Mouse (Mus musculus) MEL (cell line): ENCODE results near the gene Brd7. TPM values are rescaled to one million over a fixed set of nuclear protein-coding genes. Genes with fewer than 3 reads are reported as not detected.

Experiments used
- DNase-seq: peaks from one replicate; pipeline ENCODE4 v3.0.0; 2011; ENCODE audit warnings: low read depth, low spot score
- H3K27ac ChIP-seq: 2 replicates; pipeline ENCODE4 v1.5.1; 2012; ENCODE audit warnings: low read depth, mild to moderate bottlenecking, control low read depth, low read length, moderate library complexity; ENCODE audit not compliant: control insufficient read depth
- H3K27me3 ChIP-seq, 2 experiments: fragments of 150-350 bp in 1 of 2; sonication (generic) in 1 of 2; 2 replicates each; pipeline ENCODE4 v1.6.1; 2012; ENCODE audit warnings: low read length in 2 of 2, mild to moderate bottlenecking in 2 of 2, improper control_type of control experiment in 1 of 2, moderate library complexity in 1 of 2; ENCODE audit not compliant: insufficient read depth in 2 of 2, control insufficient read depth in 1 of 2
- H3K36me3 ChIP-seq, 2 experiments: 2 replicates each; pipeline ENCODE4 v1.6.1; 2012 to 2014; ENCODE audit warnings: low read length in 2 of 2, improper control_type of control experiment in 1 of 2, inconsistent platforms in 1 of 2, mild to moderate bottlenecking in 1 of 2; ENCODE audit not compliant: insufficient read depth in 2 of 2, control insufficient read depth in 1 of 2
- H3K4me1 ChIP-seq, 2 experiments: fragments of 150-350 bp in 1 of 2; sonication (generic) in 1 of 2; 2 replicates each; pipeline ENCODE4 v1.6.1; 2012; ENCODE audit warnings: low read length in 2 of 2, improper control_type of control experiment in 1 of 2, mild to moderate bottlenecking in 1 of 2; ENCODE audit not compliant: insufficient read depth in 2 of 2, control insufficient read depth in 1 of 2
- H3K4me3 ChIP-seq, 2 experiments: fragments of 150-350 bp in 1 of 2; sonication (generic) in 1 of 2; 2 replicates each; pipeline ENCODE4 v1.5.1; 2012; ENCODE audit warnings: low read depth in 2 of 2, low read length in 2 of 2, mild to moderate bottlenecking in 2 of 2, moderate library complexity in 2 of 2, control low read depth in 1 of 2, improper control_type of control experiment in 1 of 2; ENCODE audit not compliant: control insufficient read depth in 1 of 2, insufficient read depth in 1 of 2
- H3K79me2 ChIP-seq: 2 replicates; pipeline ENCODE4 v1.6.1; 2012; ENCODE audit warnings: mild to moderate bottlenecking, low read length, moderate library complexity; ENCODE audit not compliant: control insufficient read depth, poor library complexity, insufficient read depth
- H3K9ac ChIP-seq: 2 replicates; pipeline ENCODE4 v1.6.1; 2012; ENCODE audit warnings: low read depth, mild to moderate bottlenecking, control low read depth, low read length, moderate library complexity; ENCODE audit not compliant: control insufficient read depth, poor library complexity, severe bottlenecking
- H3K9me3 ChIP-seq: fragments of 150-350 bp; sonication (generic); replicated peaks from 2 replicates; pipeline ENCODE4 v1.6.1; 2012; ENCODE audit warnings: mild to moderate bottlenecking, low read length, improper control_type of control experiment, moderate library complexity; ENCODE audit not compliant: insufficient read depth
- CTCF ChIP-seq, 3 experiments: IDR thresholded peaks in 2 of 3; conservative IDR thresholded peaks in 1 of 3; 2 replicates each; pipeline ENCODE4 v1.5.1; 2011 to 2012; ENCODE audit warnings: low read length in 3 of 3, low read depth in 2 of 3, mild to moderate bottlenecking in 2 of 3, improper control_type of control experiment in 1 of 3, inconsistent platforms in 1 of 3, mixed read lengths in 1 of 3, moderate library complexity in 1 of 3; ENCODE audit not compliant: control insufficient read depth in 1 of 3, insufficient read depth in 1 of 3, poor library complexity in 1 of 3, severe bottlenecking in 1 of 3
- ELF1 ChIP-seq: IDR thresholded peaks from 2 replicates; pipeline ENCODE4 v1.6.1; 2014; ENCODE audit warnings: low read depth, mild to moderate bottlenecking, inconsistent platforms, low read length, improper control_type of control experiment, moderate library complexity
- ETS1 ChIP-seq: IDR thresholded peaks from 2 replicates; pipeline ENCODE4 v1.6.1; 2012; ENCODE audit warnings: low read depth, mild to moderate bottlenecking, inconsistent platforms, low read length, improper control_type of control experiment, moderate library complexity
- HCFC1 ChIP-seq: IDR thresholded peaks from 2 replicates; pipeline ENCODE4 v1.6.1; 2012; ENCODE audit warnings: low read depth, mild to moderate bottlenecking, inconsistent platforms, low read length, improper control_type of control experiment, moderate library complexity
- KAT2A ChIP-seq: conservative IDR thresholded peaks from 2 replicates; pipeline ENCODE4 v1.6.1; 2012; ENCODE audit warnings: low read depth, low read length, improper control_type of control experiment, inconsistent platforms
- MAFK ChIP-seq: IDR thresholded peaks from 2 replicates; pipeline ENCODE4 v1.6.1; 2011; ENCODE audit warnings: low read depth, mild to moderate bottlenecking, low read length, improper control_type of control experiment, borderline replicate concordance
- MAZ ChIP-seq: IDR thresholded peaks from 2 replicates; pipeline ENCODE4 v1.6.1; 2012; ENCODE audit warnings: low read depth, mild to moderate bottlenecking, inconsistent platforms, low read length, improper control_type of control experiment
- MEF2A ChIP-seq: IDR thresholded peaks from 2 replicates; pipeline ENCODE4 v1.6.1; 2014; ENCODE audit warnings: low read depth, mild to moderate bottlenecking, inconsistent platforms, low read length, improper control_type of control experiment; ENCODE audit not compliant: poor library complexity, insufficient replicate concordance, severe bottlenecking; ENCODE audit errors: extremely low read depth
- MYB ChIP-seq: IDR thresholded peaks from 2 replicates; pipeline ENCODE4 v1.6.1; 2011; ENCODE audit warnings: mild to moderate bottlenecking, low read depth, low read length, improper control_type of control experiment
- POLR2AphosphoS2 ChIP-seq: IDR thresholded peaks from 2 replicates; pipeline ENCODE4 v1.6.1; 2011; ENCODE audit warnings: low read length, improper control_type of control experiment
- POLR2AphosphoS5 ChIP-seq: IDR thresholded peaks from 2 replicates; pipeline ENCODE4 v1.6.1; 2012; ENCODE audit warnings: low read depth, borderline replicate concordance, mild to moderate bottlenecking, inconsistent platforms, low read length, moderate library complexity, mixed read lengths
- RAD21 ChIP-seq: IDR thresholded peaks from 2 replicates; pipeline ENCODE4 v1.6.1; 2011; ENCODE audit warnings: mild to moderate bottlenecking, low read depth, low read length, improper control_type of control experiment
- RCOR1 ChIP-seq: IDR thresholded peaks from 2 replicates; pipeline ENCODE4 v1.6.1; 2012; ENCODE audit warnings: low read depth, mild to moderate bottlenecking, inconsistent platforms, low read length, improper control_type of control experiment
- SIN3A ChIP-seq: IDR thresholded peaks from 2 replicates; pipeline ENCODE4 v1.6.1; 2012; ENCODE audit warnings: low read length, improper control_type of control experiment, inconsistent platforms
- TBP ChIP-seq: IDR thresholded peaks from 2 replicates; pipeline ENCODE4 v1.8.0; 2011; ENCODE audit warnings: low read depth, low read length, improper control_type of control experiment
- TCF12 ChIP-seq: IDR thresholded peaks from 2 replicates; pipeline ENCODE4 v1.6.1; 2014; ENCODE audit warnings: low read depth, mild to moderate bottlenecking, inconsistent platforms, low read length, improper control_type of control experiment, moderate library complexity
- UBTF ChIP-seq: IDR thresholded peaks from 2 replicates; pipeline ENCODE4 v1.6.1; 2012; ENCODE audit warnings: low read depth, mild to moderate bottlenecking, inconsistent platforms, low read length, improper control_type of control experiment, moderate library complexity, borderline replicate concordance; ENCODE audit not compliant: insufficient read depth
- USF2 ChIP-seq, 2 experiments: IDR thresholded peaks; 2 replicates each; pipeline ENCODE4 v1.6.1; 2011 to 2012; ENCODE audit warnings: improper control_type of control experiment in 2 of 2, low read length in 2 of 2, borderline replicate concordance in 1 of 2, inconsistent platforms in 1 of 2, low read depth in 1 of 2, mild to moderate bottlenecking in 1 of 2; ENCODE audit not compliant: insufficient read depth in 1 of 2
- ZC3H11A ChIP-seq: IDR thresholded peaks from 2 replicates; pipeline ENCODE4 v1.6.1; 2012; ENCODE audit warnings: low read depth, mild to moderate bottlenecking, inconsistent platforms, low read length, improper control_type of control experiment
- ZMIZ1 ChIP-seq: IDR thresholded peaks from 2 replicates; pipeline ENCODE4 v1.6.1; 2012; ENCODE audit warnings: low read depth, mild to moderate bottlenecking, inconsistent platforms, low read length, improper control_type of control experiment, moderate library complexity
- ZNF384 ChIP-seq: IDR thresholded peaks from 2 replicates; pipeline ENCODE4 v1.6.1; 2012; ENCODE audit warnings: low read depth, mild to moderate bottlenecking, inconsistent platforms, low read length, improper control_type of control experiment
- polyA plus RNA-seq, 2 experiments: library from polyadenylated mRNA; stranded (reverse) in 1 of 2; unstranded in 1 of 2; fragments of >175 nt in 1 of 2; fragments of >200 nt in 1 of 2; gene quantifications; 2 replicates each; pipeline versions ENCODE4 v1.2.1 to v1.2.4; 2012; ENCODE audit warnings: low replicate concordance in 2 of 2, low read depth in 1 of 2; ENCODE audit not compliant: insufficient read length in 2 of 2, insufficient read depth in 1 of 2, missing spikeins in 1 of 2
- total RNA-seq: library from RNA; depleted of rRNA; stranded (reverse); fragments of 300-350 nt; gene quantifications from 2 replicates; pipeline ENCODE4 v1.2.3, GENCODE M21; 2012

The Brd7 gene
- total and polyA plus RNA-seq, 3 experiments = 40.0 to 192 (median 89.0) TPM

GRCm38 (mm10) chr8:88313991-88314390 lies 48.0 kb downstream of the Brd7 start:
- Histone ChIP-seq H3K9ac (no peak overlapping the region), H3K27ac (no peak overlapping the region), H3K4me1 (no peaks in the 10 kb centered on the region)
- no peak for TF ChIP-seq ZMIZ1
- TF ChIP-seq HCFC1 = no peak
- TF ChIP-seq UBTF = no peak
- no peak for TF ChIP-seq POLR2AphosphoS2
- no peak for TF ChIP-seq MEF2A
- no peak for TF ChIP-seq POLR2AphosphoS5
- no peak for TF ChIP-seq ZNF384
- no peak for TF ChIP-seq MAFK
- no peak for TF ChIP-seq RCOR1
- no peak for TF ChIP-seq RAD21
- TF ChIP-seq, all 39 proteins: peak for 0
- Histone ChIP-seq H3K79me2 (no peaks in the 10 kb centered on the region; the same call in 1 of the 2 replicates), H3K4me3 (no peak overlapping the region), H3K36me3 (peaks cover 0 to 8% of the 10 kb centered on the region in 2 experiments; a peak in 2 of 4 replicates), H3K9me3 (no peaks in the 10 kb centered on the region), H3K27me3 (no peaks in the 10 kb centered on the region)
- no peak for DNase-seq

- DNase-seq = no peak
- no peak overlapping the region for H3K9ac ChIP-seq
- no peaks in the 10 kb centered on the region; a peak in 1 of 4 replicates for H3K4me1 ChIP-seq
- H3K27ac ChIP-seq = no peak overlapping the region
- no peak overlapping the region for H3K4me3 ChIP-seq
- no peaks in the 10 kb centered on the region for H3K9me3 ChIP-seq
- H3K79me2 ChIP-seq = peaks cover 2% of the 10 kb centered on the region; the same call in 1 of the 2 replicates
- no peaks in the 10 kb centered on the region for H3K27me3 ChIP-seq
- H3K36me3 ChIP-seq = peaks cover 0 to 8% of the 10 kb centered on the region in 2 experiments; a peak in 2 of 4 replicates
- TF ChIP-seq SIN3A (no peak), ZMIZ1 (no peak), CTCF (IDR thresholded peaks at IDR 0.05 in 2 of 3, conservative IDR thresholded peaks at IDR 0.05 in 1 of 3; ENCODE audit: control insufficient read depth in 1 of 3, insufficient read depth in 1 of 3, low read depth in 2 of 3, low read length in 3 of 3, poor library complexity in 1 of 3, severe bottlenecking in 1 of 3) (no peak), UBTF (no peak), ZC3H11A (no peak), ELF1 (no peak), USF2 (IDR thresholded peaks at IDR 0.05; ENCODE audit: borderline replicate concordance in 1 of 2, insufficient read depth in 1 of 2, low read depth in 1 of 2, low read length in 2 of 2) (no peak), KAT2A (no peak), MYB (no peak), TBP (no peak), MAZ (no peak), TCF12 (no peak), ZNF384 (no peak), ETS1 (no peak)
- TF ChIP-seq, all 39 proteins: peak for 0
These were observed 49.0 kb downstream of the Brd7 start for GRCm38 (mm10) chr8:88312966-88313365.
